25 mouse cellular contexts compared by ENCODE assay signal in genomic region chr5:127471902-127472301, GRCm38 (mm10).
"Had no signal": no experiment of that assay in that cellular context is flagged by ENCODE, and none has a peak within 500 bp of the region (broad histone marks: within the 10 kb centered on the region; RNA-seq: fewer than 3 reads in every experiment).

No protein-coding gene starts in this region.

- H3K9ac ChIP-seq: limb, embryonic 13.5 days; liver, embryonic 12.5 days; liver, embryonic 15.5 days; midbrain, embryonic 13.5 days; neural tube, embryonic 13.5 days had no signal

- H3K27me3 ChIP-seq: limb, embryonic 13.5 days; liver, embryonic 12.5 days; liver, embryonic 15.5 days; megakaryocyte, embryonic 14.5 days had no signal

- H3K9me3 ChIP-seq: limb, embryonic 10.5 days; limb, embryonic 13.5 days; liver, embryonic 12.5 days; liver, embryonic 15.5 days; midbrain, embryonic 10.5 days; midbrain, embryonic 13.5 days; neural tube, embryonic 13.5 days had no signal

- ATAC-seq: liver, embryonic 12.5 days; midbrain, embryonic 13.5 days; midbrain, embryonic 16.5 days had no signal

- H3K27ac ChIP-seq: layer of hippocampus, adult 2 months; limb, embryonic 10.5 days; limb, embryonic 13.5 days; liver, embryonic 12.5 days; liver, embryonic 15.5 days; macrophage; midbrain, embryonic 10.5 days; midbrain, embryonic 13.5 days; neural tube, embryonic 13.5 days; stomach, postnatal 0 days had no signal

- DNase-seq: kidney, adult 11 months; kidney, adult 8-10 months; kidney, postnatal 25 days; layer of hippocampus, adult 9-11 months; liver; lung, adult 18-20 months; lung, postnatal 14 days; retina, postnatal 1 day; right cerebral cortex, postnatal 4 days; thymus, adult 2 months; thymus, postnatal 14 days; thymus, postnatal 4 days had no signal

- H3K4me2 ChIP-seq: limb, embryonic 13.5 days; liver, embryonic 12.5 days; liver, embryonic 15.5 days; midbrain, embryonic 13.5 days; neural tube, embryonic 13.5 days had no signal

- H3K4me3 ChIP-seq: layer of hippocampus, adult 2 months; limb, embryonic 10.5 days; limb, embryonic 13.5 days; liver, embryonic 12.5 days; liver, embryonic 15.5 days; megakaryocyte, embryonic 14.5 days; midbrain, embryonic 10.5 days; midbrain, embryonic 13.5 days; myocyte; neural tube, embryonic 13.5 days had no signal

- H3K36me3 ChIP-seq: limb, embryonic 10.5 days; limb, embryonic 13.5 days; liver, embryonic 12.5 days; liver, embryonic 15.5 days; midbrain, embryonic 10.5 days; midbrain, embryonic 13.5 days; neural tube, embryonic 13.5 days had no signal

- H3K4me1 ChIP-seq: liver, embryonic 12.5 days; liver, embryonic 15.5 days; megakaryocyte, embryonic 14.5 days had no signal
